Mouse (Mus musculus) heart, embryonic 10.5 days (tissue): Measurements from ENCODE around the gene Il18. TPM values are rescaled to one million over a fixed set of nuclear protein-coding genes. Genes with fewer than 3 reads are reported as not detected.

ENCODE experiments used
- DNase-seq: peaks from one replicate; pipeline ENCODE4 v3.0.0-alpha.2; 2017; ENCODE audit warnings: low spot score
- H3K27ac ChIP-seq: fragments of 300-500 bp; sonication (generic); 2 replicates; pipeline ENCODE4 v1.5.1; 2016; ENCODE audit warnings: mild to moderate bottlenecking
- H3K27me3 ChIP-seq: fragments of 300-500 bp; sonication (generic); 2 replicates; pipeline ENCODE4 v1.6.1; 2016; ENCODE audit warnings: mild to moderate bottlenecking; ENCODE audit not compliant: poor library complexity, insufficient read depth, severe bottlenecking
- H3K36me3 ChIP-seq: fragments of 300-500 bp; sonication (generic); 2 replicates; pipeline ENCODE4 v1.6.1; 2016; ENCODE audit warnings: mild to moderate bottlenecking, moderate library complexity
- H3K4me1 ChIP-seq: fragments of 300-500 bp; sonication (generic); 2 replicates; pipeline ENCODE4 v1.6.1; 2016; ENCODE audit warnings: mild to moderate bottlenecking
- H3K4me3 ChIP-seq: fragments of 300-500 bp; sonication (generic); 2 replicates; pipeline ENCODE4 v1.5.1; 2016; ENCODE audit warnings: mild to moderate bottlenecking, moderate library complexity
- H3K9me3 ChIP-seq: fragments of 300-500 bp; sonication (generic); 2 replicates; pipeline ENCODE4 v1.6.1; 2016; ENCODE audit warnings: mild to moderate bottlenecking, moderate library complexity
- WGBS: fragments of 180-500 bp; shearing (Covaris S2); methylation state at CpG from one replicate; pipeline ENCODE4 v1.1.7; 2016; 5-methylcytosine and 5-hydroxymethylcytosine counted together
- polyA plus RNA-seq: library from polyadenylated mRNA; unstranded; fragments of >200 nt; fragmentation: Nextera tagmentation; extraction: Ambion mirVana; gene quantifications from 2 replicates; pipeline ENCODE4 v1.2.1, GENCODE M21; 2016

Il18 gene
- polyA plus RNA-seq, result 2.4 and 2.5 TPM in 2 replicates

- 20% methylated on average over 12 of the region's 12 CpGs for WGBS
- no peaks in the 10 kb centered on the region for H3K36me3 ChIP-seq
- DNase-seq, result no peak
- no peaks in the 10 kb centered on the region for H3K27me3 ChIP-seq
- peaks cover 13% of the 10 kb centered on the region; the same call in 1 of the 2 replicates for H3K4me1 ChIP-seq
- H3K4me3 ChIP-seq, result peak within 1 kb of the TSS; percentile 27; the same call in 1 of the 2 replicates
- 0 out of 2 replicates have a peak within 1 kb of the TSS, but pooled peaks have one; percentile 42 for H3K27ac ChIP-seq
- H3K9me3 ChIP-seq, result no peaks in the 10 kb centered on the region
These were observed at the start of gene Il18 for GRCm38 (mm10) chr9:50554241-50555093. Gene Il18, plus strand, starts transcription at chr9:50554827.

DNA sequence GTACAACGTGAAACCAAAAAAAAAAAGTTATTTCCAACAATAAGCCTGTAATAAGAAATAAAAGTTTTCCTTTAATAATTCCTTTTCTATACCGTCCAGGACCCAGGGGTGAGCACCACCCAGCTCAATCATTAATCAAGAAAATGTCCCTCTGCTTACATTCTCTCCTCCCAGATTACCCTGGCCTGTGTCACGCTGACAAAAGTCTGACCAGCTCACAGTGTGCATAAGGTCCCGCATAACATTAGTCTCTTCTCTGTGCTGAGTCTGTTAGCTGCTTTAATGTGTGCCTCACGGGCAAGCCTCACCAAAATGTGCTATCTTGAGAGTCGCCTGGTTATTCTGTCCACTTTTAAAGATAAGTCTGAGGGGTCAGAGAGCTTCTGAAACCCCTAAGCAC is 49.2 kb upstream of the Il18 start:
- Histone ChIP-seq H3K27ac (no peak overlapping the region), H3K36me3 (no peaks in the 10 kb centered on the region), H3K4me3 (no peak overlapping the region), H3K9me3 (no peaks in the 10 kb centered on the region), H3K4me1 (peaks cover 9% of the 10 kb centered on the region), H3K27me3 (no peaks in the 10 kb centered on the region)
- no peak for DNase-seq
- 52% methylated on average over 6 of the region's 6 CpGs for WGBS

- no peak for DNase-seq
- Histone ChIP-seq H3K4me3 (no peak overlapping the region), H3K27me3 (no peaks in the 10 kb centered on the region), H3K36me3 (no peaks in the 10 kb centered on the region), H3K9me3 (no peaks in the 10 kb centered on the region), H3K4me1 (peaks cover 7% of the 10 kb centered on the region), H3K27ac (no peak overlapping the region)
- WGBS, result 51% methylated on average over 7 of the region's 7 CpGs
These were observed 47.1 kb upstream of the Il18 start for GRCm38 (mm10) chr9:50507570-50507969.

DNA sequence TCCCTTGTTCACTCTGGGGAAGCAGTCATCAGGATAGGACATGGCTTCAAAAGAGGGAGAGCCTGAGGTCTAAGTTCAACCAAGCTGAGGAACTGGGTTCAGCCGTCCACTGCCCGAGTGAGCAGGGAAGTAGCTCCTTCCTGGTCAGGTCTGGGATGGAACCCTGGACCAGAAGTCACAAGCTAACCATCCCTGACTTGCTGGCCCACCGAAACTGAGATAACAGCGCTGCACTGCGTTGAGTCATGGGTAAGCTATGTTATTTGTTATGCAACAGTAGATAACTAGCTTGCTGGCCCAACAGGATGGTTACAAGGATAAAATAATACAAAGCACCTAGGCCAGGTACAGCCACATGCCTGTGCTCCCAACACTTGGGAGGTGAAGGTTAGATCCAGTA is 39.2 kb upstream of the Il18 start:
- Histone ChIP-seq H3K27me3 (no peaks in the 10 kb centered on the region), H3K4me3 (no peak overlapping the region), H3K4me1 (no peaks in the 10 kb centered on the region), H3K36me3 (peaks cover 1% of the 10 kb centered on the region), H3K9me3 (no peaks in the 10 kb centered on the region), H3K27ac (no peak overlapping the region)
- WGBS, result 68% methylated on average over 5 of the region's 5 CpGs
- DNase-seq, result no peak

DNA sequence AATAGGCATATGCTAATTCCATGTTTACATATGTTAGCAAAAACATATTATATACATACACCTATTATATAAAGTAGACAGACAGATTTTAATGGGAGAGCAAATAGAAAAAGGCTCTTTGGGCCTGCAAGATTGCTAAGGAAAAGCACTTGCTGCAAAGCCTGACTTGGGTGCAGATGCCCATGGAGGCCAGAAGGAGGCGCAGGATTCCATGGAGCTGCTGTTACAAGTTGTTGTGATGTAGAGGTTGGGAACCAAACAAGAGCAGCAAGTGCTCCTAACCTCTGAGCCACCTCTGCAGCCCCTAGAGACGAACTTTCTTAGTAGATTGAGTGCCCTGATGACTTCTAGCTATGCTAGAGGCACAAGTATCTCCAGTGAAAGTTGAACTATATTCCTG is 35.8 kb upstream of the Il18 start:
- Histone ChIP-seq H3K27ac (no peak overlapping the region), H3K4me1 (no peaks in the 10 kb centered on the region), H3K27me3 (no peaks in the 10 kb centered on the region), H3K9me3 (no peaks in the 10 kb centered on the region), H3K4me3 (no peak overlapping the region), H3K36me3 (peaks cover 9% of the 10 kb centered on the region)
- WGBS, result 10% methylated on average over 2 of the region's 2 CpGs
- no peak for DNase-seq

GRCm38 (mm10) chr9:50520748-50521147 is 33.9 kb upstream of the Il18 start:
- no peak for DNase-seq

GRCm38 (mm10) chr9:50521562-50521961 is 33.1 kb upstream of the Il18 start:
- no peaks in the 10 kb centered on the region for H3K9me3 ChIP-seq
- H3K36me3 ChIP-seq, result peaks cover 15% of the 10 kb centered on the region
- H3K4me1 ChIP-seq, result no peaks in the 10 kb centered on the region
- WGBS, result 61% methylated on average over 2 of the region's 2 CpGs
- no peak for DNase-seq
- no peak overlapping the region for H3K4me3 ChIP-seq
- H3K27me3 ChIP-seq, result no peaks in the 10 kb centered on the region
- no peak overlapping the region for H3K27ac ChIP-seq

More at GRCm38 (mm10) chr9:50520748-50521147, 33.9 kb upstream of the Il18 start:
- H3K9me3 ChIP-seq, result no peaks in the 10 kb centered on the region
- WGBS, result 74% methylated on average over 6 of the region's 6 CpGs
- H3K27ac ChIP-seq, result no peak overlapping the region
- no peaks in the 10 kb centered on the region for H3K27me3 ChIP-seq
- H3K4me1 ChIP-seq, result no peaks in the 10 kb centered on the region
- peaks cover 15% of the 10 kb centered on the region for H3K36me3 ChIP-seq
- H3K4me3 ChIP-seq, result no peak overlapping the region

- peaks cover 10% of the 10 kb centered on the region for H3K4me1 ChIP-seq
- no peak for DNase-seq
- no peaks in the 10 kb centered on the region for H3K9me3 ChIP-seq
- no peaks in the 10 kb centered on the region for H3K27me3 ChIP-seq
- H3K27ac ChIP-seq, result no peak overlapping the region
- peaks cover 15% of the 10 kb centered on the region for H3K36me3 ChIP-seq
- WGBS, result 79% methylated on average over 5 of the region's 5 CpGs
- H3K4me3 ChIP-seq, result no peak overlapping the region
These were observed 32.1 kb upstream of the Il18 start for GRCm38 (mm10) chr9:50522574-50522973.

DNA sequence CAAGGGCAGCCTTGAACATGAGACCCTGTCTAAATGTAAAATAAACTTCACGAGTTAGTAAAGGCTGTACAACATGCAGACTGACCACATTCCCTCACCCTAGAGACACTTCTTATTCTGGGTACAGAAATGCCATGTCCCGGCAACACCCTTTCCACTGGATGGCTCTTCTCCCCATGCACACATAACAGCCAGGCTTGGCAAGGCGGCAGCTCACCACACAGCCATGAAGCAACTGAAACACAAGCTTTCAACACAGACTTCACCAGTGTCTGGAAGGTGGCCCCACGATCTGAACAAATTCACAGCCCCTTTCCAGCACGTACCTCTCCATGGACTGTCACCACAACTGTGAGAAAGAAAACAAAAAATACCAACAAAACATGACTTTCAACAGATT is 29.7 kb upstream of the Il18 start:
- Histone ChIP-seq H3K9me3 (no peaks in the 10 kb centered on the region), H3K4me3 (no peak overlapping the region), H3K4me1 (peaks cover 15% of the 10 kb centered on the region), H3K27ac (no peak overlapping the region), H3K36me3 (peaks cover 15% of the 10 kb centered on the region), H3K27me3 (no peaks in the 10 kb centered on the region)
- no peak for DNase-seq
- WGBS, result 88% methylated on average over 5 of the region's 5 CpGs

- 74% methylated on average over 5 of the region's 5 CpGs for WGBS
- H3K4me1 ChIP-seq, result peaks cover 15% of the 10 kb centered on the region
- no peaks in the 10 kb centered on the region for H3K27me3 ChIP-seq
- no peaks in the 10 kb centered on the region for H3K9me3 ChIP-seq
- H3K4me3 ChIP-seq, result no peak overlapping the region
- H3K27ac ChIP-seq, result no peak overlapping the region
- no peak for DNase-seq
- H3K36me3 ChIP-seq, result peaks cover 13% of the 10 kb centered on the region
These were observed 29.0 kb upstream of the Il18 start for GRCm38 (mm10) chr9:50525585-50525984.

DNA sequence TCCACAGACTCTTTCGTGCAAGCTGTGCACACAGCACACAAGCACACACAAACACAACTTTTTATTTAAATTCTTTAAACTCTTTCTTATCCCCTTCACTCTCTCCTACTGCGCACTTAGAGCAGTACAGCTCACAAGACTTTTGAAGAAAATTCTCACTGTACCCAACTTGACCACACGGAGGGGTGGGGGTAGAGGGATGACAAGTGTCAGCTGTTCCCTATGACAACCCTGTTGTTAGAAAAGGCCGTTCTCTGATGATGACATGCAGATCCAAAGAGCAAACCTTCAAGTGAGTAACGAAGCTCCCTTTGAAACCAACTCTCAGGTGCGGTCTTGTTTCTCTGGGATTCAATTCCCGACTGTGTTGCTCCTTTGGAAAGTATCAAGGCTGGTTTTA is 26.8 kb upstream of the Il18 start:
- WGBS, result 44% methylated on average over 7 of the region's 7 CpGs
- peak overlapping the region; percentile 96; the same call in 1 of the 2 replicates for H3K27ac ChIP-seq
- peaks cover 15% of the 10 kb centered on the region for H3K4me1 ChIP-seq
- no peaks in the 10 kb centered on the region for H3K27me3 ChIP-seq
- no peaks in the 10 kb centered on the region for H3K9me3 ChIP-seq
- DNase-seq, result no peak
- peak overlapping the region; percentile 85 for H3K4me3 ChIP-seq
- peaks cover 6% of the 10 kb centered on the region; the same call in 1 of the 2 replicates for H3K36me3 ChIP-seq

- Histone ChIP-seq H3K36me3 (peaks cover 6% of the 10 kb centered on the region; the same call in 1 of the 2 replicates), H3K9me3 (no peaks in the 10 kb centered on the region), H3K4me3 (peak within 1 kb of the TSS; percentile 85), H3K27ac (peak within 1 kb of the TSS; percentile 96), H3K4me1 (peaks cover 15% of the 10 kb centered on the region), H3K27me3 (no peaks in the 10 kb centered on the region)
- under 1% methylated on average over 54 of the region's 54 CpGs for WGBS
- peak; percentile 98 for DNase-seq
These were observed 26.2 kb upstream of the Il18 start, which contains the start of gene Pts for GRCm38 (mm10) chr9:50528293-50528892. Gene Pts, minus strand, starts transcription at chr9:50528724.

GRCm38 (mm10) chr9:50530890-50531289 is 23.7 kb upstream of the Il18 start:
- no peak overlapping the region for H3K4me3 ChIP-seq
- peaks cover 15% of the 10 kb centered on the region for H3K4me1 ChIP-seq
- no peaks in the 10 kb centered on the region for H3K27me3 ChIP-seq
- DNase-seq, result no peak
- H3K27ac ChIP-seq, result no peak overlapping the region
- H3K9me3 ChIP-seq, result no peaks in the 10 kb centered on the region
- H3K36me3 ChIP-seq, result no peaks in the 10 kb centered on the region
- WGBS, result 26% methylated on average over 2 of the region's 2 CpGs
